Mouse (Mus musculus) G1E (cell line): ENCODE measurements around the gene Fez2.

Experiments
- CTCF ChIP-seq: IDR thresholded peaks from 2 replicates; pipeline ENCODE4 v1.5.1; 2012; ENCODE audit warnings: low read depth, low read length, inconsistent platforms, mixed read lengths
- GATA1 ChIP-seq: IDR thresholded peaks from 2 replicates; pipeline ENCODE4 v1.6.1; 2012; ENCODE audit warnings: borderline replicate concordance, low read length, inconsistent platforms, mixed read lengths
- GATA2 ChIP-seq: IDR thresholded peaks from 2 replicates; pipeline ENCODE4 v1.6.1; 2012; ENCODE audit warnings: low read depth, low read length, inconsistent platforms, borderline replicate concordance

GRCm38 (mm10) chr17:78328287-78328686, 89.7 kb downstream of the Fez2 start:
- TF ChIP-seq CTCF (no peak), GATA1 (no peak), GATA2 (no peak)
